In genomic region chr7:97453141-97453921, GRCm38 (mm10) we compare ENCODE assay signal across 8 mouse cellular contexts. TPM values are rescaled to one million over a fixed set of nuclear protein-coding genes. Genes with fewer than 3 reads are reported as not detected.
A peak's percentile ranks its signal among the peaks of the same experiment; 100 is the strongest.
DNase-seq lines count a peak whose midpoint lies in the region; ATAC-seq and TF ChIP-seq lines count a peak whose summit lies in the region.

No protein-coding gene starts in this region.

- H3K4me3 ChIP-seq in heart, postnatal 0 days (ENCODE audit: low read depth, low read length), result peak overlapping the region; percentile 51
- H3K4me3 ChIP-seq in stomach, embryonic 14.5 days (ENCODE audit: low read depth, low read length), result peak overlapping the region; percentile 33

- no peak for TF ChIP-seq CTCF in heart, postnatal 0 days (IDR thresholded peaks at IDR 0.05; ENCODE audit: low read depth)

- intact Hi-C loops in heart, postnatal 25 days (cut with DNase I), result no loop called here

- peak; percentile 64 for ATAC-seq in heart, postnatal 0 days (ENCODE audit: insufficient read depth, low read depth)
- ATAC-seq in megakaryocyte-erythroid progenitor cell, adult 5-6 weeks (replicated peaks; ENCODE audit: low FRiP score, low TSS enrichment, poor library complexity, severe bottlenecking), result peak; percentile 96
- ATAC-seq in stomach, embryonic 14.5 days (ENCODE audit: insufficient number of reproducible peaks, insufficient read depth, low FRiP score, low read depth), result peak; percentile 82

- peak; percentile 91 for DNase-seq in heart, adult 11 months
- DNase-seq in heart, postnatal 25 days (ENCODE audit: low spot score), result no peak
- DNase-seq in embryo, embryonic 10 days (ENCODE audit: low spot score), result peak; percentile 25
- peak; percentile 48 for DNase-seq in heart, postnatal 0 days (ENCODE audit: low spot score)
- DNase-seq in kidney, postnatal 36 days, result peak; percentile 37 to 56
- DNase-seq in cerebellum, postnatal 4 days (ENCODE audit: low spot score in 2 of 2), result no peak

- no peaks in the 10 kb centered on the region for H3K27me3 ChIP-seq in heart, postnatal 0 days (ENCODE audit: control insufficient read depth, insufficient read depth, low read length)
- H3K27me3 ChIP-seq in stomach, embryonic 14.5 days (ENCODE audit: control insufficient read depth, insufficient read depth, low read length), result no peaks in the 10 kb centered on the region

- no peaks in the 10 kb centered on the region for H3K9me3 ChIP-seq in heart, postnatal 0 days (replicated peaks; ENCODE audit: control insufficient read depth, low read length)
- H3K9me3 ChIP-seq in stomach, embryonic 14.5 days (ENCODE audit: control insufficient read depth, low read depth, low read length), result 0 out of 2 replicates have a peak, but pooled peaks cover 7% of the 10 kb centered on the region

- WGBS in heart, postnatal 0 days, result 2% methylated on average over 27 of the region's 27 CpGs
- WGBS in stomach, embryonic 14.5 days, result 4% methylated on average over 27 of the region's 27 CpGs

- no peak overlapping the region for H3K27ac ChIP-seq in heart, postnatal 0 days (ENCODE audit: low read depth)
- H3K27ac ChIP-seq in stomach, embryonic 14.5 days (ENCODE audit: low read length), result peak overlapping the region; percentile 40; the same call in 1 of the 2 replicates

- no peaks in the 10 kb centered on the region; the same call in 1 of the 2 replicates for H3K4me1 ChIP-seq in heart, postnatal 0 days (ENCODE audit: control insufficient read depth, insufficient read depth)
- peaks cover 8% of the 10 kb centered on the region; the same call in 1 of the 2 replicates for H3K4me1 ChIP-seq in stomach, embryonic 14.5 days (ENCODE audit: control insufficient read depth, insufficient read depth, low read length)

- H3K4me2 ChIP-seq in heart, postnatal 0 days (ENCODE audit: low read depth, low read length), result peak overlapping the region; percentile 87
- H3K4me2 ChIP-seq in stomach, embryonic 14.5 days (replicated peaks; ENCODE audit: low read depth, low read length), result peak overlapping the region; percentile 73

- peak overlapping the region; percentile 37; the same call in 1 of the 2 replicates for H3K9ac ChIP-seq in heart, postnatal 0 days (replicated peaks; ENCODE audit: low read depth, low read length)
- peak overlapping the region; percentile 15 for H3K9ac ChIP-seq in stomach, embryonic 14.5 days (replicated peaks; ENCODE audit: low read depth, low read length)

- no peak for TF ChIP-seq EP300 in heart, postnatal 0 days (IDR thresholded peaks at IDR 0.05; ENCODE audit: low read depth)

- H3K36me3 ChIP-seq in heart, postnatal 0 days (replicated peaks; ENCODE audit: control insufficient read depth, insufficient read depth, low read length), result no peaks in the 10 kb centered on the region
- no peaks in the 10 kb centered on the region for H3K36me3 ChIP-seq in stomach, embryonic 14.5 days (ENCODE audit: control insufficient read depth, insufficient read depth, low read length)

RNA-seq across cellular contexts. Expression of gene Kctd14, which starts 2.2 kb away (rescaled TPM):
- total RNA-seq in heart, postnatal 25 days (2021), result under 1 TPM; 0.11 to 0.13 TPM
- total RNA-seq in heart, postnatal 0 days (2014; rRNA removed; ENCODE audit: low replicate concordance), result not detected in 2 replicates
- polyA plus RNA-seq in heart, postnatal 0 days (2015; fragmentation: Nextera tagmentation; extraction: Ambion mirVana), result 0.34 and 0.62 TPM in 2 replicates
- 8.5 and 10.1 TPM in 2 replicates for total RNA-seq in megakaryocyte-erythroid progenitor cell, adult 5-6 weeks (2014; fragmentation: Nextera tagmentation)
- total RNA-seq in megakaryocyte-erythroid progenitor cell, adult 5-6 weeks (2017), result 2.8 and 4.4 TPM in 2 replicates
- polyA plus RNA-seq in stomach, embryonic 14.5 days (2014; fragmentation: Nextera tagmentation; extraction: Ambion mirVana), result 10.8 and 12.6 TPM in 2 replicates

RNA-seq across cellular contexts. Expression of gene Ints4, which starts 27.4 kb away (rescaled TPM):
- total RNA-seq in heart, postnatal 25 days (2021), result 10 to 100 TPM; 41.5 to 44.9 TPM
- 29.8 and 35.4 TPM in 2 replicates for total RNA-seq in heart, postnatal 0 days (2014; rRNA removed; ENCODE audit: low replicate concordance)
- 28.1 and 28.2 TPM in 2 replicates for polyA plus RNA-seq in heart, postnatal 0 days (2015; fragmentation: Nextera tagmentation; extraction: Ambion mirVana)
- 42.6 and 71.6 TPM in 2 replicates for total RNA-seq in megakaryocyte-erythroid progenitor cell, adult 5-6 weeks (2014; fragmentation: Nextera tagmentation)
- 51.3 and 74.9 TPM in 2 replicates for total RNA-seq in megakaryocyte-erythroid progenitor cell, adult 5-6 weeks (2017)
- 56.7 and 61.3 TPM in 2 replicates for polyA plus RNA-seq in stomach, embryonic 14.5 days (2014; fragmentation: Nextera tagmentation; extraction: Ambion mirVana)

RNA-seq across cellular contexts. Expression of gene Thrsp, which starts 35.8 kb away (rescaled TPM):
- 10 to 100 TPM; 32.7 to 44.2 TPM for total RNA-seq in heart, postnatal 25 days (2021)
- total RNA-seq in heart, postnatal 0 days (2014; rRNA removed; ENCODE audit: low replicate concordance), result 1.0 and 1.9 TPM in 2 replicates
- 3.9 and 4.3 TPM in 2 replicates for polyA plus RNA-seq in heart, postnatal 0 days (2015; fragmentation: Nextera tagmentation; extraction: Ambion mirVana)
- not detected in 2 replicates for total RNA-seq in megakaryocyte-erythroid progenitor cell, adult 5-6 weeks (2014; fragmentation: Nextera tagmentation)
- not detected in 2 replicates for total RNA-seq in megakaryocyte-erythroid progenitor cell, adult 5-6 weeks (2017)
- 0.39 and 1.0 TPM in 2 replicates for polyA plus RNA-seq in stomach, embryonic 14.5 days (2014; fragmentation: Nextera tagmentation; extraction: Ambion mirVana)

RNA-seq across cellular contexts. Expression of gene Ndufc2, which starts 53.5 kb away (rescaled TPM):
- 100 to 1,000 TPM; 521 to 565 TPM for total RNA-seq in heart, postnatal 25 days (2021)
- total RNA-seq in heart, postnatal 0 days (2014; rRNA removed; ENCODE audit: low replicate concordance), result 797 and 949 TPM in 2 replicates
- polyA plus RNA-seq in heart, postnatal 0 days (2015; fragmentation: Nextera tagmentation; extraction: Ambion mirVana), result 1,243 and 1,339 TPM in 2 replicates
- 188 and 266 TPM in 2 replicates for total RNA-seq in megakaryocyte-erythroid progenitor cell, adult 5-6 weeks (2014; fragmentation: Nextera tagmentation)
- total RNA-seq in megakaryocyte-erythroid progenitor cell, adult 5-6 weeks (2017), result 369 and 388 TPM in 2 replicates
- polyA plus RNA-seq in stomach, embryonic 14.5 days (2014; fragmentation: Nextera tagmentation; extraction: Ambion mirVana), result 376 and 384 TPM in 2 replicates

Comparison
In these comparisons a context has a peak if more than half of its experiments do, and no peak if none do; other contexts are left out.
1. DNase-seq: peak in heart, adult 11 months (single experiment), embryo, embryonic 10 days (single experiment), heart, postnatal 0 days (single experiment) and kidney, postnatal 36 days (2 of 2); none in heart, postnatal 25 days (single experiment) and cerebellum, postnatal 4 days (0 of 2).
2. RNA of gene Thrsp, which starts 35.8 kb away (total RNA-seq): 32.7 to 44.2 TPM in heart, postnatal 25 days; 1.0 to 1.9 TPM in heart, postnatal 0 days and not detected in megakaryocyte-erythroid progenitor cell, adult 5-6 weeks; every median in the first group is over 10 times any median in the second.
3. Peak in every context shown above with its lines, with median percentiles within 50 percentile points of each other: ATAC-seq.